Mouse (Mus musculus) heart, postnatal 25 days (tissue): ENCODE measurements around the gene Rab7b. TPM values are rescaled to one million over a fixed set of nuclear protein-coding genes. Genes with fewer than 3 reads are reported as not detected.
A peak's percentile ranks its signal among the peaks of the same experiment; 100 is the strongest.

Experiments
- DNase-seq: peaks from one replicate; pipeline ENCODE4 v3.0.0; 2022; ENCODE audit warnings: low spot score
- intact Hi-C: fragments of 180-260 bp; cut with DNase I; formaldehyde crosslinking; loops from one replicate; pipeline ENCODE4 v1.15.1; 2025
- total RNA-seq, 2 experiments: library from RNA; stranded (reverse); gene quantifications; 2 replicates each; pipeline ENCODE4 v1.2.3; 2021

Gene Rab7b
- total RNA-seq, 2 experiments from 2014 or later: 3.2 to 4.4 TPM

DNA sequence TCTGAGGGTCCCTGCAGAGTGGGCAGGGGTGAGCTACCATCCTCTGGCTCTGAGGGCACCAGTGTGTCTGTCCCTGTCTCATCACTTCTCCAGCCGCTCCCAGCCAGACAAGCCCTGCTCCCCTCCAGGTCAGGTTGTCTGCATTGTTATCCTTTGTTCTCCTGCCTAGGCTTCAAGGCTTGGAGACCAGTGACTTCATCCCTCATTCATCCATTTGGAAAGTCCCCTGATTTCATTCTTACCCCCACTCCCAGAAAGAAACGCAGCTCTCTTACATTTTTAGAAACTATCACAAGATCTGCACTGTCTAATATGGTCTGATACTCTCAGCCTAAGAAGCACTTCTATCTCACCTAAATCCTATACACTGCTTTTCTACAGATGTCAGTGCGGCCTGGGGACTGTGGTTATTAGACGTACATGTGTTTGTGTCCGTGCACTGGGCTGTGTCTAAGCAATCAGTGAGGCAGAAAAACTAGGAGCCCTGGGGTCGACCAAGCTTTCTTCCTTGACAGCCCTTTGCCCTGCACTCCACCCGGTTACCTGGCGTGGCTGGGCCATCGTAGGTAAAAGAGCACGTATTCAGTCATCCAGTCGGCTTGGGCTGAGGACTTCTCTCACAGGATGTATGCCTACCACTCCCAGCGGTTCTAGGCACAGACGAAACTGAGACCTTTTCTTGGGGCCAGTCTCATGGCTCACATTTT, 45.1 kb downstream of the Rab7b start:
- DNase-seq: no peak
- intact Hi-C loops: no loop called here

DNA sequence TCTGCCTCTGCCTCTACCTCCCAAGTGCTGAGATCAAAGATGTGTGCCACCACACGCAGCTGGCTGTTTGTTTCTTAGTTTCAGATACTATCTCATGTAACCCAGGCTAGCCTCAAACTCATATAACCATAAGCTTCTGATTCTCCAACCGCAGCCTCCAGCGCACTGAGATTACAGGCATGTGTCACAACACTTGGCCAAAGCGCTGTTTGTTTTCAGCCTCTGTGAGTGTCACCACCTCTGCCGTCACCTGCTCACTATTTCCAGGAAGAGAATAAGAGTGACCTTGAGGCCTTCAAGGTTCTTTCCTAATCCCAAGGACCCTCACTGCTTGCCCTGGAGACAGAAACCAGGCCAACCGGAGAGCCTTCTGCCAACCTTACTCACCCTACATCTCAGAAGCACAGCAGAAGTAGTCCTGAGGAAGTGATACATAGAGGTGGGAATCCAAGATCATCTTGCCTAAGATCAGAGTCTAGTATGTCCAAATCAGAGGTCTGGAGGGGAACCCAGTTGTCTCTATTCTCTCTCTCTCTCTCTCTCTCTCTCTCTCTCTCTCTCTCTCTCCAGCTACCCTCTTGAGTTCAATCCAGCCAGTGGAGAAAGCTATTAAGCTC, 46.3 kb downstream of the Rab7b start:
- intact Hi-C loops: no loop called here
- DNase-seq: no peak

DNA sequence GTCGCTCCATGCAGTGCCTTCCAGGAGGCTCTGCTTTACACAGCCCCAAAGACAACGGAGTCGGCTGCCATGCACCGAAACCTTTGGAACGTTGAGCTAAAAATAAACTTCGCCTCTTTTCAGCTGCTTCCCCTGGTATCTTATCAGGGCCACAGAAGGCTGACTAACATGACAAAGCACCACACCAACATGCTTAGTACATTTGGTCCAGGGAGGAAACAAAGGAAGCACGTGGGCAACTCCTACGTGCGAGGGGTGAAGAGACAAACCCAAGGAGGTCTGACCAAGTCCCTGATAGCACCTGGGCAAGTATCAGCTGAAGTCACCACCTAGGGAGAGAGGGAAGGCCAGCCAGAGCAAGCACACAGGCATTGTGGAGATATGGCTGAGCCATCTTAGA, 48.0 kb downstream of the Rab7b start:
- no peak for DNase-seq
- intact Hi-C loops: no loop called here

DNA sequence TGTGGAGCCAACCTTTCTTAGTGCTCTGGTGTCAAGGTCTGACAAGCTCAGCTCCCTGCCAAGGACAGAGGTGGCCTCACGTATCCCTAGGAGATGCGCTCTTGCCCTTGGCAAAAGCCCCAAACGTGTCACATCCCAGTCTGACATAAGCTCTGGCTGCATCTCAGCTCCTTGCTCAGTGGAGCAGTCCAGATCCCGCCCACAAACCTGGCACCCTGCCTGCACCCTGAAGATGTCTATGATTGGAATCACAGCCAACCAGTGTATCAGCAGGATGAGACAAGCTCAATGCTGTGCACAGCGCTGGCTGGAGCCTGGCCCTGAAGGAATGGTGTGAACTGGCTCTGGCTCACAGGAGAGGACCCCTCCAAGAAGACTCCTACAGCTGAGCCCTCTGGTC, 48.8 kb downstream of the Rab7b start:
- intact Hi-C loops: no loop called here
- peak; percentile 58 for DNase-seq

DNA sequence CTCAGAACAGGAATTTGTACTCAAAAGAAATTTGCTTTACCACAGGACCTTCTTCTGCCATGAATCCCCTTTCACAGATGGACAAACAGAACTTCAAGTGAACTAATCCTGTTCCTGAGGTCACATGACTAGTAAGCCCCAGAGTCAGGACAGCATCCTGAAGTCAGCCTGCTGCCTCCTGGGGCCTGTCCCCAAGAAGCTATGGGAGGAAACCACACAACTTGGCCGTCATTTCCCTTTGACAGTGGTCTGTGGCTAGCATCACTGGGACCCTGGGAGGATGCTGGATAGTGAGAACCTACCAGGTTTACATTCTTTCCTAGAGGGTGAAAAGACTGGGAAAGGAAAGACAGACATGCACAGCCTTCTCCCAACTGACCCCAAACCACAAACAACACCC, 50.3 kb downstream of the Rab7b start:
- intact Hi-C loops: no loop called here
- no peak for DNase-seq

DNA sequence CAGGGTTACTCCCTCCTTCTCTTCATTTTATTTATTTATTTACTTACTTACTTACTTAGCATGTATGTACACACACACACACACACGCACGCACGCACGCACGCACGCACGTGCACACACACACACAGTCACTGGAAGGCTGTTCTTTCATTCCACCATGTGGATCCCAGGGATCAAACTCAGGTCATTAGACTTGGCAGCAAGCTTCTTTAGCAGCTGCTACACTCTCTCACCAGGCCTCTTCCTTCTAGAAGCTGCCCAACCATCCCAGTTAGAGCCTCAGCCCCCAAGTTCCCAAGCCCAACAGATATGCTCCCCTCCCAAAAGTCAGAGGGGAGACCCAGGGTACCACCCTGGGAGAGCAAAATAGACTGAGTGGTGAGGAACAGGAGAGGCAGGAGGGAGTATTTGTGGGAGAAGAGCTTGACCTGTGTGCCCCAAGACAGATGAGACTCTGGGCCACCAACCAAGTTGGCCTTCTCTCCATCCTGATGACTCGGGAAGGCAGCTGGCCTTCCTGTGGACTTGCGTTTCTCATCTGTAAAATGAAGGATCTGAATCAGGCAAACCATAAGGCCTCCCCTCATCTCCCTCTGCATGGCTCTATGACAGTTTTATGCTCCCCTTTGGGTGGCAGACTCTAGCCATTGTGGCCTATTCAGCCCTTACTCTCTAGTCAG, 51.1 kb downstream of the Rab7b start:
- no peak for DNase-seq
- intact Hi-C loops: no loop called here

DNA sequence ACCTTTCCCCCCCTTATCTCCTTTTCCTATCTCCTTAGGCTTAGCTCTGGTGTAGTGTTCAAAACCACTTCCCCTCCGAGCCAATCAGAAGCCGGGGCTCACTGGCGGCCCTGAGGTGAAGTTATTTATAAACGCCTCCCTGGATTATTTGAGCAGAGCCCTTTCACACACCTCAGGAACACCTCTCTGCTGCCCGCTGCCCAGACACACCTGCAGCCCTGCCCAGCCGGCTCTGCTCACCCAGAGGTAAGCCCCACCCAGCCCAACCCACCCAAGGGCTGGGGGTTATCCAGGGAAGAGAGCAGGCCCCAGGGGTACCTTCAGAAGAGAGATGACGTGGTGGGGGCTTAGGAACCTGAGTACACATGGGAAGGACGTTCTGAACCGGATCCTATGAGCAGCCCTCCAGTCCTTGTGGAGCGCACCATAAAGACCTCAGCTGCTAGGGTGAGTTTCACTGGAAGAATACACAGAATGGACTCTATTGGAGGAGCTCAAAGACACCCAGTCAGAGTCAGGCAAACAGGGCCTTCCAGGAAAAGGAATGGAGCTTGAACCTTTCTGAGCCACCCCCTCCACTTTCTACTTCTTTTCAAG, 55.5 kb downstream of the Rab7b start, which contains the start of gene Slc26a9:
Gene Slc26a9 (plus strand): TSS at position 155 of the 597 bp plus-strand sequence.
- intact Hi-C loops: no loop called here
- DNase-seq: no peak

DNA sequence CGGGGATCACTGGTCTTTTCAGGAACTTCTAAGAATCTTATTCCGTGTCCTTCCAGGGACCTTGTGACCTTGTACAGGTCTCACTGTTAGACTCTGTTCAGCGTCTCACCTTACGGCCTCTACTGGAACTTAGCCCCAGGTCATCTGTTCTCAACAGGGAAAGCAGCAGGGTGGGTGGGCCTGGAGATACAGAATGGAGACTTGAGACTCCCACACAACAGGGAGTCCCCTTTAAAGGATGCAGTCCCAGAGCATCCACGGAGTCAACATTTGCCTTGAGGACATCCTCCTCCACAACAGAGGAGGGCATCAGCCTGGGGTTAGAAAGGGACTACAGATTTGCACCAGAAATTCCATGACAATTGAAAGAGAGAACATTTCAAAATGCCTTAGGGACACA, 56.9 kb downstream of the Rab7b start:
- no peak for DNase-seq
- intact Hi-C loops: no loop called here

DNA sequence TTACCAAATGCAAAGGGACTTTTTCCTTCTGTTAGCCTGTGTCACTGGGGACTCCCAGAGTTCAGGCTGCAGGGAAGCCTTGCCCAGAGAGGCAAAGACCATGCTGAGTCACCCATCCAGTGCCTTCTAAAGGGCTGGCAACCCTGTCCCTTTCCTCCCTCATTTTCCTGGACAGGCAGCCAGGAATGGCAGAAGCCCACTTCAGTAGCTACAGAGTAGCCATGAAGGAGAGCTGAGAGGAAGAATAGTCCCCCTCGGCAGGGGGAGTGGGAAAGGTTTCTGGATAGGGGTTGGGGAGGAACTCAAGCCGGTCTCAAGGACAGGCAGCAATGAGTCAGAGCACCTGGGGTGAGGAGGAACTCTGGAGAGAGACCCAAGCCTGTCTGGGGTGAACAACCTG, 59.3 kb downstream of the Rab7b start:
- intact Hi-C loops: no loop called here
- DNase-seq: no peak

DNA sequence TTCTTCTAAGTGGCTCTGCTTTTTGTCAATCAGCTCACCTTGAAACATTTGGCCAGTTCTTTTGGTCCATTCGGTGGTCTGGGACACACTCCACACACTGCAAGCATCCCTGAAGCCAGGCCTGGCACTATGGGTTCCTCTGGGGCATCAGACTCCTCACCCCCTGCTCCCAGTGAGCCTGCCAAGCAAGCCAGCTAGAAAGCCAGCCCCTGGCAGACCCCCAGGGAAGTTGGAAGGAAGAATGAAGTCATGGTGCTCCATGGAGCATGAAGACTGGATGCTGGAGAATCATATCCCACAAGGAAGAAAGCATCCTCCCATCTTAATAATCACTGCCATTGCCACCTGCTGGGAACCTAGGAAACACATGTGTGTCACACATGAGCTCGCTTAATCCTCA, 60.1 kb downstream of the Rab7b start:
- DNase-seq: no peak
- intact Hi-C loops: no loop called here

DNA sequence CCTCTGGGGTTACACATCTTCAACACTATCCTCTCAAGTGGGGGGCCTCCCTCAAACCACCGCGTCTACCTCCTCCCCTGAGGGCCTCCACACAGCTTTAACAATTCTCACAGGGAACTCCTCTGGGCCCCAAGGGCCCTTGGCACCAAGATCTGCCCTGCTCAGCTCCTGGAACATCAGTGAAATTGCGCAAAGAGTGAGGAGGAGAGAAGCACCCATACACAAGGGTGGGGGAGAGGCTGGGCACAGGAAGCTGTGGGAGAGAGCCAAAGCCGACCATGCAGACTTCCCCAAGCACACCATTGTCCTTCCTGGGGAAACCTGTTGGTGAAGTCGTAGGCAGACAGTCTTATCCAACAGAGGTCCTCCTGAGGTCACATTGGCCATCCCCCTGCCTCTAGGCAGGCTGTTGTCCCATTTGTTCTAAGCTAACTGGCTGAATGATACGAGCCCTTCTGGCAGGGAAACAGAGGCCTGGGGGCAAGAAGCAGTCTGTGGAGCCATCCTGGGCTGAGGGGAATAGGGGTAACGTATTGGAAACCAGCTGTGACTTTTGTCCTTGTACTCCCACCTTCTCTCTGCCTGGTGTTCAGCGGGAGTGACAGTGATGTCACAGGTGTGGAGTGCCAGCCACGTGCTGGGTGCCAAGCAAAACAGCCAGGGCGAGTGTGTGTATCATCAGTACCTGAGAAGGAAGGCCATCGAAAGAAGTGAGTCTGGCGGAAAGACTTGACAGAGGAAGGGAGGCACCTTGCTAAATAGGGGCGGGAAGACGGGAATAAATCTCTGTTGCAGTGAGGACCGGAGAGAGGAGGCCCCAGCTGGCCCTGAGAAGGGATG, 61.4 kb downstream of the Rab7b start:
- intact Hi-C loops: no loop called here
- no peak for DNase-seq

DNA sequence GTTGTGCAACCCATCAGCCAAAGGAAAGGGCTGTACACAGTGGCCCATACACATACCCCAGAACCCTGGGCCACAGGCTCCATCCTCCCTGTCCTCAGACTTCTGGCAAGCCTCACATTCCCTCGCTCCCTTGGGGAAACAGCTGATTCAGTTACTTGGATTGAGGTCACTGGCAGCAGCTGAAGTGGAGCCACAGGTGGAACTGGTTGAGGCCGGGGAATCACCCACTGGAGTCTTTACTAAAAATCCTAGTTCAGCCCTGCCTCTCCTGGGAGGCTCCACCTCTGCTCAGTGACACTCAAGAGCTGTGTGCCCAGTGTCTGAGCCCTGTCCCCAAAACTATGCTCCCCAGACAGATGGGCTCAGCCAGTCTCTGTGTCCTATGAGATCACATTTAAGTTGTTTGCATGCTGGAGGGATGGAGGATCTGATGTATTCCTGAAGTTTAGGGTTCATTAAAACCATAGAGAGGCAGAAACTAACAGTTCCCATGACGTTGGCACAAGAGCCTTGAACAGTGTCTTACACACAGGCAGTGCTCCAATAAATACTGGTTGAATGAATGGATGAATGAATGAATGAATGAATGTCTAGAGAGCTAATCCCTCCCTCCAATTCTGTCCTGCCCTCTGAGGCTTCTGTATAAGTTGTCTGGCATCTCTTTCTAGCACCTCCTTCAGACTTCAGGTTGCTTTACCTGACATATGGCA, 62.8 kb downstream of the Rab7b start:
- no peak for DNase-seq
- intact Hi-C loops: no loop called here

DNA sequence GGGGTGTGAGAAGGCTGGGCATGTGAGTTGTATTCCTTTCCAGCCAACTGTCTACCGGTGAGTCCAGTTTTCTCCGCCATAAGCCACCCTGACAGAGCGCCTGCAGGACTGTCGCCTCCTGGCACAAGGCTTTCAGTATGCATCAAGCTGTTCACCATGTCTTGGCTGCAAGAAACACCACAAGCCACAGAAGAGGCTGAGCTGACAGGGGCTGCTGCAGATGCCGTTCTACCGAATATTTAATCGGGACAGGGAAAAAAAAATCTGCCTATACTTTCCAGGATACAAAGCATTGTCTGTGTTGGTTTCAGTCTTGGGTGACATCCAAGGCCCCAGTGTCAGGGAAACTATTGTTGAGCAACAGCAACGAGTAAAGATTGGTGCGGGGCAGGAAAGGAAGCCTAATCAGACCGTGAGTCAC, 63.4 kb downstream of the Rab7b start:
- intact Hi-C loops: no loop called here
- DNase-seq: no peak

DNA sequence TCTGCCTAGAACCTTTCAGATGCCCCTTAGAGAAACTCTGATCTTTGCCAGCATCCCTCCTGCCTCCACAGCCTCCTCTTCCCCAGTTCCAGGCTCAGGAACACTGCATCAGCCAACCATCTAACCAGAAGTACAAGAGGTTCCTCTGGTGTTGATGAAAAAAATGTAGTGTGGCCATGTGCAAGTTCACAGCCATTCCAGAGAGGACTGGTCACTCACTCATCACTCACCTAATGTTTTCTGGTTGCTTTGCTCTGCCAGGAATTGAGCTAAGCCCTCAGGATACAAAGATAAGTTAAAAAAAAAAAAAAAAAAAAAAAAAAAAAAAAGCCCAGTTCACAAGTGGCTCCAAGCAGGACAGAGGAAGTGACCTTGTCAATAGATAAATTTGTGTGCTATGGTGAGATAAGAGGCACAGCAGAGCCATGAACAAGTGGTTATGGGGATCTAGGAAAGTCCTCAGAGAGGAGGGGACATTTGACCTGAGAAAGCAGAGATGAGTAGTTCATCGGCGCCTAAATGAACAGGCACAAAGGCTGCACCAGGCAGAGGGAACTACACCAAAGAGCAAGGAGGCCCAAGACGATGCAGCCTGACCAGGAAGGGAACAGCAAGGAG, 65.8 kb downstream of the Rab7b start:
- no peak for DNase-seq
- intact Hi-C loops: no loop called here

DNA sequence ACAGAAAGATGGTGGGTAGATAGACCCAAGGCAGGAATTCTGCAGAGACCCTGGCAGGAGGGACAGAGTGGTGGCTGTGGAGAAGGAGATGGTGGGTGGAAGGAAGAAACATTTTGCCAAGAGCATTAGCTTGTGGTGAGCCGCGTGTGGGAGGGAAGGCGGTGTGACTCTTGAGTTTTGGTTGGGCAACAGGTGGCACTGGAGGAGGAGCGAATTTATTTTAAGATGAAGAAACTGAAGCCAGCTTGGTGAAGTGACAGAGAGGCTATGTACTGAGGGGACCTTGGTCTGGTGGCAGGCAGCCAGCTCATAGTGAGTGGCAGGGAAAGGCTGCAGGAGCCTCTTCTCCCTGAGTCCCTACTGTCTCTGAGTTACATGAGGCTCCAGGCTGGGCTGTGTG, 66.4 kb downstream of the Rab7b start:
- no peak for DNase-seq
- intact Hi-C loops: no loop called here

DNA sequence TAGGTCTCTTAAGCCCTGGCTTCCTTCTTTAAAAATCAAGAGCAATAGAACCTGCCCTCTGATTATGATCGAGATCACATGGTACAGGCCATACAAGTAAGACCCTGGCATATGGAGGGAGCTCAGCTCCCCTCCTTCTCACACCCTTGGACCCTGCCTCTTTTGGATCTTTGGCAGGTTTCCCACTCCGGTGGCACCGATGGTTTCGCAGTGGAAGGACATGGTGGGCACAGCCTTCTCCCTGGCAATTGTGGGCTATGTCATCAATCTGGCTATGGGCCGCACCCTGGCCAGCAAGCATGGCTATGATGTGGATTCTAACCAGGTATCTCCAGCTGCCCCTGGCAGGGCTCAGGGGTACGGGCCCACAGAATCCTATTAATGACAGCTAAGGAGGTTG, 68.7 kb downstream of the Rab7b start:
- DNase-seq: no peak
- intact Hi-C loops: no loop called here

DNA sequence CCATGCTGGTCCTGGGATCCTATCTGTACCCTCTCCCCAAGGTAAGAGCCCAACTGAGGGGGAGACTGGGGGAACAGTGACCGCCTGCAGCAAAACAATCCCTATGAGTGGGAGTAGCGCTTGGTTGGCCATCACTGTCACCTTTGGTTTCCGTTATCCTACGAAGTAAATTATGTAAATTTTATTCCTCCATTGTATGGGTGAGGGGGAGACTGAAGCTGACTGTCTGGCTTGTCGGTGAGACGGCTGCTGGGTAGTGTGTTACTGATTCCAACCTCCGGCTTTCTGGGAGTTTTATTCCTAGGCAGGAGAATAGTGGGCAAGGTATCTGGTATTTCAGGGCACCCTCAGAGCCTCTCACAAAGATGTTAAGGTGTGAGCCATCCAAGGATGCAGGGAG, 70.3 kb downstream of the Rab7b start:
- DNase-seq: no peak
- intact Hi-C loops: no loop called here

DNA sequence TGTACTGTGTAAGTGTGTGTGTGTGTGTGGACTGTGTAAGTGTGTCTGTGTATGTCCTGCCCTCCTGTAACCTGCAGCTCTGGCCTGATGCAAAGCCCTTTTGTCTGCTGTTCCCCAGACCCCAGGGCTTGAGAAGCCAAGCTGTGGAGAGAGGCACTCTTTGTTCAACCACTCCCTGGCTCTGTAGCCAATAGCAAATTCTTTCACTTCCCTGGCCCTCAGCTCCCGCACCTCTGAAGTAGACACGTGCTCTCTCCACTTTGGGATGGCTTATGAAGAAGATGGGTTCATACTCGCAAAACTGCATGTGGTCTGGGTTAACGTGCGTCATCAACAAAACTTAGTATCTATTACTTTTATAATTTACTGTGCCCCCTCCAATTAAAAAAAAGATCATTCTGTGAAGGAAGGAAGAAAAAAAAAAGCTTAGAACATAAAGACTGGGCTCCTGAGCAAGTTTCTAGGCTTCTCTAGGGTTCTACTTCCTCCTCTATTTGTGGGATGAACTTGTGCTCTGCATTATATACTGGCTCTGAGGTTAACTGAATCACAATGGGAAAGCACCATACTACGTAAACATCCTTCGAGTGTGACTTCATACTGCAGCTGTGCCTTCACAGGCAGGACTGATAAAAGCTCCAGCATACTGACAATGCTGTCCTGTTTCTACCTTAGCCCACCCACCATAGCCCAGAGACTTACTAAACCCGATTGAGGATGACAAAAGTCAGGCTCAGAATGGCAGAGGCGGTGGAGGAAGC, 71.4 kb downstream of the Rab7b start:
- intact Hi-C loops: no loop called here
- DNase-seq: no peak
